ENCODE assay signal across 10 mouse cellular contexts in genomic region chr1:80630179-80631149, GRCm38 (mm10).
DNase-seq lines count a peak whose midpoint lies in the region; ATAC-seq and TF ChIP-seq lines count a peak whose summit lies in the region.
"Had no signal": no experiment of that assay in that cellular context is flagged by ENCODE, and none has a peak within 500 bp of the region (broad histone marks: within the 10 kb centered on the region; RNA-seq: fewer than 3 reads in every experiment).

No protein-coding gene starts in this region.

- peak overlapping the region; percentile 54 for H3K27ac ChIP-seq in bone marrow macrophage, adult 2 months (ENCODE audit: insufficient read depth, low read depth, low read length)
- H3K27ac ChIP-seq: liver, embryonic 12.5 days had no signal

- H3K4me1 ChIP-seq in bone marrow macrophage, adult 2 months (ENCODE audit: control insufficient read depth, insufficient read depth, low read length), result peaks cover 39% of the 10 kb centered on the region

- TF ChIP-seq CTCF in bone marrow macrophage, adult 2 months (IDR thresholded peaks at IDR 0.05; ENCODE audit: low read depth, low read length), result no peak

- no peak overlapping the region for H3K4me3 ChIP-seq in bone marrow macrophage, adult 2 months (ENCODE audit: insufficient read depth, low read length)
- H3K4me3 ChIP-seq: liver, embryonic 12.5 days had no signal

- DNase-seq in embryo, embryonic 10.5 days (ENCODE audit: low spot score), result peak; percentile 70
- DNase-seq in mesoderm, embryonic 11.5 days (ENCODE audit: low read depth, low spot score), result peak; percentile 64
- DNase-seq in urinary bladder, postnatal 4 days (ENCODE audit: low spot score in 2 of 2), result no peak
- no peak for DNase-seq in cerebellum, adult 11-12 months
- no peak for DNase-seq in cerebellum, adult 11 months
- DNase-seq: kidney, postnatal 25 days had no signal

- ATAC-seq in granulocyte monocyte progenitor cell, adult 5-6 weeks (replicated peaks; ENCODE audit: poor library complexity, severe bottlenecking), result peak; percentile 58
- ATAC-seq in erythroid progenitor cell, adult 5-6 weeks (replicated peaks; ENCODE audit: low FRiP score, poor library complexity, severe bottlenecking), result no peak
- ATAC-seq: liver, embryonic 12.5 days had no signal

- TF ChIP-seq POLR2A in bone marrow macrophage, adult 2 months (IDR thresholded peaks at IDR 0.05; ENCODE audit: borderline replicate concordance, low read depth, low read length), result no peak

Comparison
In these comparisons a context has a peak if more than half of its experiments do, and no peak if none do; other contexts are left out.
1. DNase-seq: peak in embryo, embryonic 10.5 days (single experiment) and mesoderm, embryonic 11.5 days (single experiment); none in urinary bladder, postnatal 4 days (0 of 2), cerebellum, adult 11-12 months (single experiment) and cerebellum, adult 11 months (single experiment).